Mouse (Mus musculus) brain, embryonic 14.5 days (tissue): ENCODE measurements around the gene Atn1.

Experiments
- CTCF ChIP-seq: fragments of 200-500 bp; IDR thresholded peaks from 2 replicates; pipeline ENCODE4 v1.5.1; 2012; ENCODE audit warnings: inconsistent platforms, mild to moderate bottlenecking, moderate library complexity, borderline replicate concordance; ENCODE audit not compliant: insufficient read depth, insufficient read length; ENCODE audit errors: extremely low read depth
- POLR2A ChIP-seq: fragments of 200-500 bp; IDR thresholded peaks from 2 replicates; pipeline ENCODE4 v1.6.1; 2012; ENCODE audit warnings: mild to moderate bottlenecking, inconsistent platforms, borderline replicate concordance; ENCODE audit not compliant: poor library complexity, insufficient read depth, insufficient read length, severe bottlenecking; ENCODE audit errors: extremely low read depth

GRCm38 (mm10) chr6:124717968-124718367 lies 38.4 kb downstream of the Atn1 start:
- TF ChIP-seq CTCF (no peak), POLR2A (no peak)
